In the genomic region with DNA sequence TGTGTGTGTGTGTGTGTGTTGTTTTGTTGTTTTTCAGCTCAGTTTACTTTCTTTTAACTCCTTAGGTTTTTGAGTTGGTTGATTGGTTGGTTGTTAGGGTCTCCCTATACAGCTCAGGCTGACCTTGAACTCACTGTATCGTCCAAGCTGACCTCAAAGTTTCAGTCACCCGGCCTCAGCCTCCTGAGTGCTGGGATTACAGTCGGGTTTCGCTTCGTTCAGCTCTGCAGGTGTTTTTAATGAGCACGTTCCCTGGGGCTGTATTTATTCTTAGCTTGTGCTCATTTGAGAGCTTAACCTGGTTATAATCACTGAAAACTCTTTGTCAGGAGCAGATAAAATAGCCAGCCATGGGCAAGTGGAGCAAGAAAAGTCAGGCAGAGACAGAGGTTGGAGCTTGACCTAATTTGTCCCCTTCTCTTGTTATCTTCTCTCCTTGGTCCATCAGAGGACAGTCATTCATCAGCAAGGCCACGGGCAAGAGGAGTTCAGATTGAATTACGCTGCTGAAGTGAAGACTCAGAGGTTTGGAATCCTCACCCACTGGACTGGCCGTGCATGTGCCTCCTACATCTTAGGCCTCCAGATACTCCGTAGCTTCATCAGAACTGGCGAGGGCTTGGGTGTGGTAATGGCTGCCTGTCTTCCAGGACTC, we compare ENCODE assay signal across 14 mouse cellular contexts.
DNase-seq lines count a peak whose midpoint lies in the region; ATAC-seq and TF ChIP-seq lines count a peak whose summit lies in the region.
"Had no signal": no experiment of that assay in that cellular context is flagged by ENCODE, and none has a peak within 500 bp of the region (broad histone marks: within the 10 kb centered on the region; RNA-seq: fewer than 3 reads in every experiment).

No protein-coding gene starts in this region.

- H3K4me2 ChIP-seq in kidney, postnatal 0 days (ENCODE audit: low read length): no peak overlapping the region
- H3K4me2 ChIP-seq in heart, embryonic 13.5 days: no peak overlapping the region
- H3K4me2 ChIP-seq in limb, embryonic 14.5 days (replicated peaks; ENCODE audit: low read depth, low read length, severe bottlenecking): no peak overlapping the region
- H3K4me2 ChIP-seq: embryonic facial prominence, embryonic 12.5 days; forebrain, embryonic 13.5 days; liver, embryonic 13.5 days; midbrain, embryonic 12.5 days had no signal

- no peaks in the 10 kb centered on the region for H3K9me3 ChIP-seq in kidney, postnatal 0 days (replicated peaks; ENCODE audit: low read length)
- H3K9me3 ChIP-seq in heart, embryonic 13.5 days: no peaks in the 10 kb centered on the region; the same call in 1 of the 2 replicates
- no peaks in the 10 kb centered on the region for H3K9me3 ChIP-seq in limb, embryonic 14.5 days (ENCODE audit: control insufficient read depth, low read length)
- H3K9me3 ChIP-seq: embryonic facial prominence, embryonic 12.5 days; forebrain, embryonic 13.5 days; liver, embryonic 13.5 days; midbrain, embryonic 12.5 days had no signal

- no peaks in the 10 kb centered on the region for H3K4me1 ChIP-seq in kidney, postnatal 0 days (replicated peaks; ENCODE audit: insufficient read depth, low read length)
- peaks cover 23% of the 10 kb centered on the region for H3K4me1 ChIP-seq in heart, embryonic 13.5 days
- H3K4me1 ChIP-seq in limb, embryonic 14.5 days (ENCODE audit: control insufficient read depth, insufficient read depth, low read length): 0 out of 2 replicates have a peak, but pooled peaks cover 6% of the 10 kb centered on the region
- H3K4me1 ChIP-seq: forebrain, embryonic 13.5 days; midbrain, embryonic 12.5 days had no signal

- H3K9ac ChIP-seq in kidney, postnatal 0 days (ENCODE audit: low read depth, low read length): no peak overlapping the region
- H3K9ac ChIP-seq in heart, embryonic 13.5 days: no peak overlapping the region
- H3K9ac ChIP-seq in limb, embryonic 14.5 days (ENCODE audit: low read depth, low read length, severe bottlenecking): no peak overlapping the region
- H3K9ac ChIP-seq: embryonic facial prominence, embryonic 12.5 days; forebrain, embryonic 13.5 days; liver, embryonic 13.5 days; midbrain, embryonic 12.5 days had no signal

- H3K4me3 ChIP-seq in kidney, postnatal 0 days (replicated peaks; ENCODE audit: low read depth, low read length): no peak overlapping the region
- H3K4me3 ChIP-seq in heart, embryonic 13.5 days: no peak overlapping the region
- H3K4me3 ChIP-seq in limb, embryonic 14.5 days (replicated peaks; ENCODE audit: low read length): no peak overlapping the region
- H3K4me3 ChIP-seq: embryonic facial prominence, embryonic 12.5 days; forebrain, embryonic 13.5 days; liver, embryonic 13.5 days; midbrain, embryonic 12.5 days had no signal

- DNase-seq in kidney, postnatal 0 days (ENCODE audit: low spot score): peak; percentile 37
- DNase-seq in kidney, postnatal 25 days: no peak
- peak; percentile 27 for DNase-seq in brain, adult 2 months (ENCODE audit: low read depth, low spot score)
- DNase-seq in limb, embryonic 14.5 days (ENCODE audit: low spot score): peak; percentile 19
- DNase-seq in frontal cortex, postnatal 14 days (ENCODE audit: low spot score in 2 of 2): no peak
- DNase-seq in frontal cortex, adult 2 months (ENCODE audit: extremely low spot score in 1 of 2, low spot score in 1 of 2): no peak
- DNase-seq in thymus, postnatal 10 days (ENCODE audit: low spot score in 2 of 2): no peak
- DNase-seq: cerebellum, postnatal 10 days; liver, embryonic 13.5 days; lung, postnatal 10 days had no signal

- no peak overlapping the region for H3K27ac ChIP-seq in kidney, postnatal 0 days
- H3K27ac ChIP-seq in heart, embryonic 13.5 days (replicated peaks): peak overlapping the region; percentile 25
- no peak overlapping the region for H3K27ac ChIP-seq in limb, embryonic 14.5 days (replicated peaks; ENCODE audit: low read depth, low read length)
- H3K27ac ChIP-seq: embryonic facial prominence, embryonic 12.5 days; forebrain, embryonic 13.5 days; liver, embryonic 13.5 days; midbrain, embryonic 12.5 days had no signal

- no peak for TF ChIP-seq CTCF in kidney, postnatal 0 days (IDR thresholded peaks at IDR 0.05; ENCODE audit: low read depth)

- WGBS in kidney, postnatal 0 days: 47% methylated on average over 11 of the region's 11 CpGs
- 35% methylated on average over 11 of the region's 11 CpGs for WGBS in heart, embryonic 13.5 days
- 35% methylated on average over 11 of the region's 11 CpGs for WGBS in limb, embryonic 14.5 days

- no peaks in the 10 kb centered on the region for H3K27me3 ChIP-seq in kidney, postnatal 0 days (ENCODE audit: insufficient read depth, low read length)
- peaks cover 3% of the 10 kb centered on the region; the same call in 1 of the 2 replicates for H3K27me3 ChIP-seq in heart, embryonic 13.5 days (replicated peaks)
- no peaks in the 10 kb centered on the region for H3K27me3 ChIP-seq in limb, embryonic 14.5 days (ENCODE audit: control insufficient read depth, insufficient read depth, low read length)
- H3K27me3 ChIP-seq: embryonic facial prominence, embryonic 12.5 days; forebrain, embryonic 13.5 days; liver, embryonic 13.5 days had no signal

- no peak for ATAC-seq in kidney, postnatal 0 days (replicated peaks; ENCODE audit: low FRiP score, low read depth)
- ATAC-seq in heart, embryonic 13.5 days (ENCODE audit: extremely low read depth, insufficient number of reproducible peaks, low FRiP score, low TSS enrichment): no peak; the same call in 1 of the 2 replicates
- ATAC-seq in limb, embryonic 14.5 days (ENCODE audit: low FRiP score, low read depth): no peak
- ATAC-seq: forebrain, embryonic 13.5 days had no signal

- no peaks in the 10 kb centered on the region for H3K36me3 ChIP-seq in kidney, postnatal 0 days (ENCODE audit: insufficient read depth, low read length)
- no peaks in the 10 kb centered on the region for H3K36me3 ChIP-seq in heart, embryonic 13.5 days
- no peaks in the 10 kb centered on the region for H3K36me3 ChIP-seq in limb, embryonic 14.5 days (ENCODE audit: control insufficient read depth, insufficient read depth, low read length)
- H3K36me3 ChIP-seq: embryonic facial prominence, embryonic 12.5 days; liver, embryonic 13.5 days; midbrain, embryonic 12.5 days had no signal

- TF ChIP-seq POLR2A in limb, embryonic 14.5 days (IDR thresholded peaks at IDR 0.05; ENCODE audit: borderline replicate concordance, extremely low read depth, insufficient read depth, insufficient read length): no peak

Comparison
In these comparisons a context has a peak if more than half of its experiments do, and no peak if none do; other contexts are left out.
1. DNase-seq: peak in kidney, postnatal 0 days (single experiment), brain, adult 2 months (single experiment) and limb, embryonic 14.5 days (single experiment); none in kidney, postnatal 25 days (0 of 2), frontal cortex, postnatal 14 days (0 of 2), frontal cortex, adult 2 months (0 of 2) and thymus, postnatal 10 days (0 of 2).